Mouse (Mus musculus) heart, postnatal 36 days (tissue): Measurements from ENCODE around the gene Erg28. TPM values are rescaled to one million over a fixed set of nuclear protein-coding genes. Genes with fewer than 3 reads are reported as not detected.
A peak's percentile ranks its signal among the peaks of the same experiment; 100 is the strongest.

Source experiments
- DNase-seq, 2 experiments: peaks; one replicate each; pipeline ENCODE4 v3.0.0; 2021 to 2022
- intact Hi-C: fragments of 180-260 bp; cut with DNase I; formaldehyde crosslinking; loops from one replicate; pipeline ENCODE4 v1.15.1; 2025
- total RNA-seq, 2 experiments: library from RNA; stranded (reverse); gene quantifications; 2 replicates each; pipeline ENCODE4 v1.2.3; 2021

Gene Erg28
- total RNA-seq, 2 experiments from 2014 or later, result 7.5 to 7.7 TPM

- intact Hi-C loops, result no loop called here
- DNase-seq, result no peak
These were observed 1.0 kb upstream of the Erg28 start for GRCm38 (mm10) chr12:85825361-85825760.

DNA sequence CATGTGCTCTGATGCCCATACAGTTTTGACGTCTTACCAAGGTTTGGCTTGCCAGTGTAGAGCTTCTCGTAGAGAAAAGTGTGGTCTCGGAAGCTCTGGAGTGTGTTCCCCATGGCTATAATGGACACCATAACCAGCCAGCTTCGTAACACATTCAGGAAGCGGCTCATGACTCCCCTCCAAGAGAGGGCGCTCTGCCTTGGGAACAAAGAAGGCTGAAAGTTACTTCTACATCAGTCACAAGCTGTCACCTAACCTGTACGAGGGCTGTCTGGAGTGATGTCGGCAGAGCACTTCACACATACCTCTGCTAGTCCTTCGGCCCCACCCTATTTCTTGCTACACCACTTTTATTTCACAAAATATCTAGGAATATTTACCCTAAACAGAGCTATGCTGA lies 2.3 kb downstream of the Erg28 start:
- no peak for DNase-seq
- intact Hi-C loops, result no loop called here

DNA sequence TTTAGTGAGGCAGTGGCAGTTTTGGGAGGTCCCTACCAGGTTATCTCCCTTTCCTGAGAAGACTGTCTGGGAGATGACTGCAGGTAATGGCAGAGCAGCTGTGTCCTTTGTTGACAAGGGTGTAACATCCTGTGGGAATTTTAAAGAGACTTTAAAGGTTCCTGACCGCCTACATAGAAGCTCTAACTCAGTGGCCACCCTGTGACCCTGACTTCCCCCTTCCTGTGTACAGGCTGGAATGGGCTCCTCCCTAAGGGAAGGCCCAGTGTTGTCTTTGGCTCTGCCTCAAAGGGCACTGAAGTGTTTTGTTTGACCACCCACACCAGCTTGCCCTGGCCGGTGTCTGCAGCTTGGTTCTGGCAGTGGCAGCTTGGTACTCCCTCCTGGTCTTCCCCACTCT lies 10.8 kb downstream of the Erg28 start:
- intact Hi-C loops, result loop anchor here (10.0 kb wide), 1 partner anchor 469 kb away; no protein-coding TSS in a partner anchor
- peak; percentile 41 to 46 for DNase-seq

DNA sequence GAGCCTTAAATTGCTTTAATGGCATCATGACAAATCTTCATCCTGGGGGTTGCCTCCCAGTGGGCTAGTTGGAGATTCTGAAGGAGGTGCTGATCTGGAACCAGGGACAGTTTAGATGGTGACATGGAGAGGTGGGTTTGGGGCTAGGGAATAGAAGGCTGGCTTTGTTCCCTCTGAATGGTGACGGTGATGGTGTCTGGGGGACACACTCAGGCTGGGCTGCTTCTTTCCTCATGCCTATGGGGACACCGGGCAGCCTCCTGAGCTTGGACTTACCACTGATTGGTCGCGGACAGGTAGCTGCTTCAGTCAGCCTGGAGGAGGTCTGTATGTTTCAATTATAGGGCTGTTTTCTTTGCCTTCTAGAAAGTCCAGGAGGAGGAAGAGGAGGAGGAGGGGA lies 12.7 kb downstream of the Erg28 start:
- no peak for DNase-seq
- intact Hi-C loops, result loop anchor here (10.0 kb wide), 1 partner anchor 467 kb away; no protein-coding TSS in a partner anchor

DNA sequence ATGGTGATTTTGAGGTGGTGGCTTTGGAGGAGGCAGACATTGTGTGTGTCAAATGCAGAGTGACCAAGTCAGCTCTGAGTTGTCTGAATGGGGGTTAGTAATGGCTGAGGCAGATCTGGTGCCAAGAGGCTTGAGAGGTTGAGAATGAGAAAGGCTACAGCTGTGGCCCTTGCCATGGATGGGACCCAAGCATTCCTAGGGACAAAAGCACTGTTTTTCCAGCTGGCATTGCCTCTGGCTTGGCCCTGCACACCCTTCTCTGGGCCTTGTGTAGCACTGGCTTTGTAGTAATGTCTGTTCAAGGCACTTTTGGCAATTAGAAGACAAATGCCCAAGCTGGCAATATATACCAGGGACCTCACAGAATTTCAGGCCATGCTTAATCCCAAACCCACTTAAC lies 13.4 kb downstream of the Erg28 start:
- intact Hi-C loops, result loop anchor here (10.0 kb wide), 1 partner anchor 466 kb away; no protein-coding TSS in a partner anchor
- DNase-seq, result no peak

DNA sequence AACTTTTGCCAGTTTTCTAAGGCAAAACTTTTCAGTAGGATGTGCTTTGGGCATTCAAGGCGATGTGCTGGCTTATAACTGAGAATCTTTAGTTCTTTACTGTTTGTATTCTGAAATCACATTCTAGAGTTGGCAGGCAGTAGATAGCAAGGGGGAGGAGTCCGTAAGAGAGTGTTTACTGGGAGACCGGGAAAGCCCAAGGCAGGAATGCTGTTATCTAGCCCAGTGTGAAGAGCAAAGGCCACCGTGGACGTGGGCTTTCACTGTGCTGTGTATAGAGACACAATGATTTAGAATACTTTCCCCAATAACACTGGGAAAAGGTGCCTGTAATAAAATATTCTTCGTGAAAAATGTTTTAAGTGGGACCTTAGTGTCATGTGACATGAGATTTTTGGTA lies 14.6 kb downstream of the Erg28 start:
- DNase-seq, result no peak
- intact Hi-C loops, result loop anchor here (10.0 kb wide), 1 partner anchor 465 kb away; no protein-coding TSS in a partner anchor

- intact Hi-C loops, result no loop called here
- DNase-seq, result no peak
These were observed 24.3 kb downstream of the Erg28 start for GRCm38 (mm10) chr12:85800031-85800430.

GRCm38 (mm10) chr12:85795551-85795950 lies 28.8 kb downstream of the Erg28 start:
- intact Hi-C loops, result no loop called here
- no peak for DNase-seq

DNA sequence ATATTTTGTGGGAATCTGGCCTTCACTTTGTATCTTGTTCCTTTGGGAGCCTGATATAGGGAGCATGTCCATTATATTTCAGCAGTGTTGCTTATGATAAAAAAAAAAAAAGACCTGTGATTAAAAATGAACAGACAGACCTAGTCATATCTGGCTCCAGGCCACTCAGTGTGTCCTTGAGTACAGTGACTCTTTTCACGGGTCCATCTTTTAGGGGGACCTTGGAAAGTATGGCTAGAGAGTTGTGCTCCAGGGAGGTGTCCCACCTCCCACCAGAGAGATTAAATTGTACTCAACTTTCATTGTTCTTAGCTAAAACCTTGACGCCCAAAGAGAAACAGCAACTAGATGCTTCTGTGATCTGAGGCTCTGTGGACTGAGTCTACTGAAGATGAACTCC lies 30.3 kb downstream of the Erg28 start:
- intact Hi-C loops, result no loop called here
- no peak for DNase-seq

DNA sequence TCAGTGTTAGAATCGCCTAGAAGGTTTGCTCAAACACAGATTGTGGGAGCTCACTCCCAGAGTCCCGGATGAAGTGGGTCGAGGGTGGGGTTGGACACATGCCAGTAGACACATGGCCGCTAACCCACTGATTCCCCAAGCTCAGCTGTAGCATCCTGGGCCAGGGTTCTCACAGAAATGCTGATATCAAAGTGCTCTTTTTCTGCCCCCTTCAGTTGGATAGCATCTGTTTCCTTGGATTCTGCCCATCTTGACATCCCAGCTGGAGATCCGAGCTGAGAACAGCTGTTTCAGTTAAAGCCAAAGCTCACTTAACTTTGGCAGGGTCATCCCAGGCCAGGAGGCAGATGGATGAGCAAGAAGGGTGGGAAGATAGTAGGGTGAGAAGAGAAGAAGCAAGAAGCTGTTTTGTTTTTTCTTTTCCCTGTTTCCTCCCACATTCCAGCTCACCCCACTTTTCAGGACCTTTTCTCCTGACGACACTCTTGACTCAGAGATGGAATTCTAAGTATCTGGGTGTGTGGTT lies 31.5 kb downstream of the Erg28 start:
- DNase-seq, result peak; percentile 17 to 34
- intact Hi-C loops, result no loop called here

- no peak for DNase-seq
- intact Hi-C loops, result no loop called here
These were observed 32.2 kb downstream of the Erg28 start for GRCm38 (mm10) chr12:85792158-85792557.

GRCm38 (mm10) chr12:85784916-85785815 lies 39.2 kb downstream of the Erg28 start:
- intact Hi-C loops, result loop anchor here (2.0 kb wide), 1 partner anchor 34 kb away; no protein-coding TSS in a partner anchor
- DNase-seq, result peak; percentile 15 to 23

DNA sequence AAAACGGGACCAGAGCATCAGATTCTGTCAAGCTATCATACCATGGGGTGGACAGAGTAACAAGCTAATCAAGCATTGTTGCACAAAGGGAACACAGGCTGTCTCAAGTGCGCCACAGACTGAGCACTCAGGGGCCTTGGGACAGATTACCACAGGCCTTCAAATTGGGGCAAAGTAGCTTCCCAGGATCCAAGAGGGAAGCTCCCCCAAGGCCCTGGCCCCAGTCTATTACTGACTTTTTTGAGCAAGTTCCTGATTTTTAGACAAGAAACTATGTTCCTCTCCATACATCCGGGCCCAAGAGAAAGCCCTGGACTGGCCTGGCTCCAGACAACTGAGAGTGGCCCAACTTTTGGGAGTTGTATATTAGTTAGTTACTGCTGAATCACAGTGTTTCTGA lies 42.7 kb downstream of the Erg28 start:
- intact Hi-C loops, result no loop called here
- DNase-seq, result no peak

DNA sequence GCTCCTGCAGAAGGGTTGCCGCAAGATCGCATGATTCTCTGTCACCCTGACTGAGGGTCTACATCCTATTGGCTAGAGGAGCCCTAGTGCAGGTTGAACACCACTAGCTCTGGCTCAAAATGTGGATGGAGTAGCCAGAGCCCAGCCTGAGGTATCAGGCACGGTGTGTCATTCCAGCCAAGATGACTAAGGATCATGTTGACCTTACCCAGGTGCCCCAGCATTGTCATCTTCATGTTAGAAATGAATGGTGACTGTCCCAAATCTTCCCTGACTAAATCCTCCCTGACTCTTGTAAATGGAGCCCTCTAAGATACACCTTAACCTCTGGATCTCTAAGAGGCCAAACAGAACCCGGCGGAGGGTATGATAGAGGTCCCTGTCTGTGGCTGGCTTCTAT lies 44.6 kb downstream of the Erg28 start:
- no peak for DNase-seq
- intact Hi-C loops, result no loop called here

DNA sequence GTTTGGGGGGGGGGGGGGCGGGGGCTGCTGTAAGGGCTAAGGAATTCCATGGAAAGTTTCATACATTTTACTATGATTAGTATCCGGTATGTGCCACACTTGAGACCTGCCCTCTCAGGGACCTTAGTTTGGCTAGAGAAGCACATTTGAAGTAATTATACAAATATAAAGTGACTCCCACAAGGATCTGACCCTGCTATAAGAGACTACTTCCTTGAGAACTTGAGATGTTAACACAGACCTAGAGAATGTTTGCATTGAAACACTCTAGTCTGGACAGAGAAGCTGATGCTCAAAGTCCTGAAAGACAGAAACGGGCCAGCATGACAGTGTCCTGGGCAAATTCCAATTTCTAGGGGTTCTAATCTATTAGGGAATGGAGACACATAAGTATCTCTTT lies 45.4 kb downstream of the Erg28 start:
- DNase-seq, result no peak
- intact Hi-C loops, result no loop called here

DNA sequence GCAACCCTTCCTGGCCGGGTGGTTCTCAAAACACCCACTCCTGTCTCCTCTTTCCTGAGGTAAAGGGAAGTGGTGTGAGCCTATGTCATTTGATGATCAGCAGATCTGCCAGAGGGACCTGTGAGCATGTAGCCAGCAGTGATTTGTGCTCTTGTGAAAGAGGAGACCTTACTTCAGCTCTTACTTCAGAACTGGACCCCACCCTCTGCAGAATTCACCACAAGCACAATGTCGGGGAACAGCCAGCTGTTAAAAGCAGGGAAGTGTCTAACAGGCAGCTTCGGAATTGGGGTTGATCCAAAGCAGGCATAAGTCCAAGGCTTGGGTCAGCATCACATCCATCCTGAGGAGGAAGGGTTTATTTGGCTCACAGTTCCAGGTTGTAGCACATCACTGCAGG lies 53.0 kb downstream of the Erg28 start:
- intact Hi-C loops, result no loop called here

GRCm38 (mm10) chr12:85767750-85768149 lies 56.6 kb downstream of the Erg28 start:
- intact Hi-C loops, result no loop called here
- peak in 1 of 2 experiments; percentile 19 for DNase-seq

More for the DNA sequence above, 53.0 kb downstream of the Erg28 start:
- DNase-seq, result peak; percentile 23 to 35

DNA sequence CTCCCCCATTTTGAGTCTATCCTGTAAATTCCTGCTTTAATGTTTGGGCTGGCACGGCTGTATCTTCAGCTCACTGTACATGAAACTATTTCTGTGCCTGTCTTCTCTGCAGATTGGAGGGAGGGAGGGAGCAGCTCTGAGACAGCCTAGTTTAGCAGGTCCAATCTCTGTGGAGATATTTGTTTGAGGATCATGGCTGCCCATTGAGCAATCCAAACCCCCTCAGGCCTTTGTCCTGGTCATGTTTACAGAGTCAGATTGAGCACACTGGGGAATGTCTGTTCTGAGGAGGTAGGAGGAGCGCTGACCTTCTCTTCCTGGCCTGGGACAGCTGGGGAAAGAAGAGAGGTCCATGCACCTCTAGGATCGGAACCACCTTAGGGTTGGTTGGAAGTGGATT lies 58.1 kb downstream of the Erg28 start:
- DNase-seq, result no peak
- intact Hi-C loops, result no loop called here
